Comparison of ENCODE assay signal across 8 mouse cellular contexts in the genomic region with DNA sequence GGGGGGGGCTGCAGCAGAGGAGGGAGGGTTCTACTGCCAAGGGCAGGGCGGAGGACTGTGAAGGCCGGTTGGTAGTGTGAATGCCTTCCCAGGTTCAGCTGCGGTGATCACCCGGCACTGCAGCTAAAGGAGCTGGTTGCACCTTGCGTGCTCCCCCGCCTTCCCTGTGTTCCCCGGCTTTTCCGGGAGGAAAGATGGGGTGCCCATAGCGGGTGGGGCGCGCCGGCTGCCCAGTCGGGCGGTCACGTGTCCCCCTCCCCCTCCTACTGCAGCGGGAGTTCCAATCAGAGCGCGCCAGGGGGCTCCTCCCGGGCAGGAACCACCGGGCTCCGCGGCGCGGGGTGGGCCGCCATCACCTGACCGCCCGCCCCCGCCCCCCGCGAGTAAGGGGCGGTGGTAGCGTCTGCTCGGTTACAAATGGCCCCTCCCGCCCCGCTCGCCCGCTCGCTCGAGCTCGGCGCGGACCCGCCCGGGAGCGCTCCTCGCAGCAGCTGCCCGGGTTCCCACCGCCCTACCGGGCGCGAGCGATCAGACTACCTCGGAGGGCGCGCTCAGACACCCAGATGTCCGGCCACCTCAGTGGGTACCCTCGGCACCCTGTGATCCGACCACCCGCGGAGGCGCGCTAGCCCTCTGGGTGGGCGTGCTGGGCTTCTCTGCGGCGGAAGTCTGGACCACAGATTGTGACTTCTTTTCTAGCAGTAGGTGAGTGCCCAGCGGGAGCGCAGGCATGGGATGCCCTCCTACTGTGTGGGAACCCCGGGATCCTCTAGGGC.
DNase-seq lines count a peak whose midpoint lies in the region; ATAC-seq and TF ChIP-seq lines count a peak whose summit lies in the region.

No protein-coding gene starts in this region.

- TF ChIP-seq CTCF in lung, adult 2 months (IDR thresholded peaks at IDR 0.05; ENCODE audit: insufficient read depth, low read length): no peak

- H3K4me1 ChIP-seq in lung, adult 2 months (ENCODE audit: control insufficient read depth, insufficient read depth, low read length): no peaks in the 10 kb centered on the region
- peaks cover 9% of the 10 kb centered on the region for H3K4me1 ChIP-seq in heart, embryonic 11.5 days (ENCODE audit: control insufficient read depth, insufficient read depth, low read length)
- 0 out of 2 replicates have a peak, but pooled peaks cover 2% of the 10 kb centered on the region for H3K4me1 ChIP-seq in liver, embryonic 11.5 days (replicated peaks; ENCODE audit: control insufficient read depth, insufficient read depth, low read length)

- no peaks in the 10 kb centered on the region for H3K36me3 ChIP-seq in heart, embryonic 11.5 days (ENCODE audit: control insufficient read depth, insufficient read depth, low read length)
- no peaks in the 10 kb centered on the region for H3K36me3 ChIP-seq in liver, embryonic 11.5 days (ENCODE audit: control insufficient read depth, insufficient read depth, low read length)

- peak; percentile 30 to 49 for DNase-seq in lung, adult 18-20 months
- no peak for DNase-seq in lung, adult 2 months
- DNase-seq in embryo, embryonic 10.5 days (ENCODE audit: low spot score): peak; percentile 73
- peak; percentile 13 to 49 for DNase-seq in kidney, postnatal 25 days
- peak; percentile 57 for DNase-seq in liver, embryonic 11.5 days (ENCODE audit: low spot score)
- peak; percentile 57 for DNase-seq in ovary, adult 18-20 months (ENCODE audit: low spot score)

- WGBS in lung, adult 2 months: 1% methylated on average over 68 of the region's 68 CpGs
- under 1% methylated on average over 66 of the region's 68 CpGs for WGBS in heart, embryonic 11.5 days (ENCODE audit: insufficient replicate concordance)
- WGBS in liver, embryonic 11.5 days: under 1% methylated on average over 68 of the region's 68 CpGs

- no peak overlapping the region for H3K4me3 ChIP-seq in lung, adult 2 months (replicated peaks; ENCODE audit: extremely low read depth, low read depth, low read length)
- peak overlapping the region; percentile 58 for H3K4me3 ChIP-seq in heart, embryonic 11.5 days (ENCODE audit: low read depth, low read length)
- peak overlapping the region; percentile 49 for H3K4me3 ChIP-seq in liver, embryonic 11.5 days (ENCODE audit: low read depth, low read length)

- peak overlapping the region; percentile 31 for H3K9ac ChIP-seq in heart, embryonic 11.5 days (ENCODE audit: low read depth, low read length)
- H3K9ac ChIP-seq in liver, embryonic 11.5 days (ENCODE audit: low read depth, low read length): no peak overlapping the region

- peak; percentile 78 for ATAC-seq in heart, embryonic 11.5 days (replicated peaks; ENCODE audit: insufficient number of reproducible peaks, low FRiP score, low TSS enrichment)
- peak; percentile 65 for ATAC-seq in liver, embryonic 11.5 days (replicated peaks; ENCODE audit: low FRiP score)
- no peak for ATAC-seq in megakaryocyte-erythroid progenitor cell, adult 5-6 weeks (replicated peaks; ENCODE audit: low FRiP score, low TSS enrichment, poor library complexity, severe bottlenecking)

- TF ChIP-seq POLR2A in lung, adult 2 months (IDR thresholded peaks at IDR 0.05; ENCODE audit: borderline replicate concordance, extremely low read depth, low read depth, low read length): no peak

- no peaks in the 10 kb centered on the region for H3K9me3 ChIP-seq in heart, embryonic 11.5 days (replicated peaks; ENCODE audit: control insufficient read depth, low read length)
- H3K9me3 ChIP-seq in liver, embryonic 11.5 days (ENCODE audit: control insufficient read depth, low read length): no peaks in the 10 kb centered on the region

- peaks cover 77% of the 10 kb centered on the region for H3K27me3 ChIP-seq in heart, embryonic 11.5 days (ENCODE audit: control insufficient read depth, insufficient read depth, low read length)
- H3K27me3 ChIP-seq in liver, embryonic 11.5 days (replicated peaks; ENCODE audit: control insufficient read depth, insufficient read depth, low read length): peaks cover 93% of the 10 kb centered on the region

- H3K4me2 ChIP-seq in heart, embryonic 11.5 days: peak overlapping the region; percentile 96
- H3K4me2 ChIP-seq in liver, embryonic 11.5 days: peak overlapping the region; percentile 72

- no peak overlapping the region for H3K27ac ChIP-seq in heart, embryonic 11.5 days (ENCODE audit: low read depth, low read length)
- H3K27ac ChIP-seq in liver, embryonic 11.5 days (ENCODE audit: low read depth, low read length): no peak overlapping the region
